Mouse (Mus musculus): ENCODE data around the gene Fxyd3. TPM values are rescaled to one million over a fixed set of nuclear protein-coding genes. Genes with fewer than 3 reads are reported as not detected.

Gene Fxyd3
- polyA plus RNA-seq, 1 experiment from 2014 or later: 78.3 TPM

- no peak for DNase-seq (ENCODE audit: low spot score)
Observed at GRCm38 (mm10) chr7:31049846-31050281, 26.6 kb downstream of the Fxyd3 start.

- DNase-seq (ENCODE audit: low spot score): peak; percentile 35
Observed at GRCm38 (mm10) chr7:31049135-31049845, 27.2 kb downstream of the Fxyd3 start.

GRCm38 (mm10) chr7:31042431-31042910 is 34.0 kb downstream of the Fxyd3 start, which contains the start of gene Fxyd5:
Fxyd5 (minus strand) TSS chr7:31042481.
- no peak for DNase-seq (ENCODE audit: low spot score)

GRCm38 (mm10) chr7:31041662-31042315 is 34.7 kb downstream of the Fxyd3 start:
- DNase-seq (ENCODE audit: low spot score): peak; percentile 62

- no peak for DNase-seq (ENCODE audit: low spot score)
Observed at GRCm38 (mm10) chr7:31041023-31041407, 35.5 kb downstream of the Fxyd3 start.

GRCm38 (mm10) chr7:31040281-31041022 is 36.1 kb downstream of the Fxyd3 start:
- peak; percentile 47 for DNase-seq (ENCODE audit: low spot score)

- no peak for DNase-seq (ENCODE audit: low spot score)
Observed at GRCm38 (mm10) chr7:31039011-31039410, 37.5 kb downstream of the Fxyd3 start.

GRCm38 (mm10) chr7:31037675-31038074 is 38.8 kb downstream of the Fxyd3 start:
- peak; percentile 65 for DNase-seq (ENCODE audit: low spot score)

GRCm38 (mm10) chr7:31036917-31037316 is 39.6 kb downstream of the Fxyd3 start:
- peak; percentile 54 for DNase-seq (ENCODE audit: low spot score)

- no peak for DNase-seq (ENCODE audit: low spot score)
Observed at GRCm38 (mm10) chr7:31035291-31035690, 41.2 kb downstream of the Fxyd3 start.

- peak; percentile 62 for DNase-seq (ENCODE audit: low spot score)
Observed at GRCm38 (mm10) chr7:31034789-31035188, 41.7 kb downstream of the Fxyd3 start.

- peak; percentile 83 for DNase-seq (ENCODE audit: low spot score)
Observed at GRCm38 (mm10) chr7:31033409-31034165, 42.9 kb downstream of the Fxyd3 start.

- no peak for DNase-seq (ENCODE audit: low spot score)
Observed at GRCm38 (mm10) chr7:31031731-31032130, 44.8 kb downstream of the Fxyd3 start.

GRCm38 (mm10) chr7:31030717-31031116 is 45.8 kb downstream of the Fxyd3 start:
- DNase-seq (ENCODE audit: low spot score): no peak

- no peak for DNase-seq (ENCODE audit: low spot score)
Observed at GRCm38 (mm10) chr7:31028609-31029008, 47.9 kb downstream of the Fxyd3 start.

Small RNA genes within 50 kb of the gene (microRNA-seq; reads per million reads assigned to microRNA genes)
- gene Mir7050 (ENCODE audit: borderline number of aligned reads): not detected

Other genes starting within 250 kb of the Fxyd3 start
- 0.10 TPM in 1 of 2 replicates, not detected in the other for gene Ffar3, start 220.5 kb downstream of the Fxyd3 start, polyA plus RNA-seq (2015; fragmentation: Nextera tagmentation; extraction: Ambion mirVana)
- not detected in 2 replicates for gene Ffar1, start 215.1 kb downstream of the Fxyd3 start, polyA plus RNA-seq (2015; fragmentation: Nextera tagmentation; extraction: Ambion mirVana)
- gene Cd22, start 196.4 kb downstream of the Fxyd3 start, polyA plus RNA-seq (2015; fragmentation: Nextera tagmentation; extraction: Ambion mirVana): 0.40 and 0.99 TPM in 2 replicates
- gene Mag, start 161.8 kb downstream of the Fxyd3 start, polyA plus RNA-seq (2015; fragmentation: Nextera tagmentation; extraction: Ambion mirVana): 0.42 and 0.46 TPM in 2 replicates
- 2.1 TPM in 2 replicates for gene Hamp2, start 152.0 kb downstream of the Fxyd3 start, polyA plus RNA-seq (2015; fragmentation: Nextera tagmentation; extraction: Ambion mirVana)
- 2.4 and 2.9 TPM in 2 replicates for gene Hamp, start 132.7 kb downstream of the Fxyd3 start, polyA plus RNA-seq (2015; fragmentation: Nextera tagmentation; extraction: Ambion mirVana)
- gene Usf2, start 119.9 kb downstream of the Fxyd3 start, polyA plus RNA-seq (2015; fragmentation: Nextera tagmentation; extraction: Ambion mirVana): 20.7 and 23.6 TPM in 2 replicates
- 12.7 and 13.8 TPM in 2 replicates for gene Lsr, start 103.2 kb downstream of the Fxyd3 start, polyA plus RNA-seq (2015; fragmentation: Nextera tagmentation; extraction: Ambion mirVana)
- 1.3 and 1.6 TPM in 2 replicates for gene Fam187b, start 102.9 kb downstream of the Fxyd3 start, polyA plus RNA-seq (2015; fragmentation: Nextera tagmentation; extraction: Ambion mirVana)
- gene Fxyd5, start 34.2 kb downstream of the Fxyd3 start, polyA plus RNA-seq (2015; fragmentation: Nextera tagmentation; extraction: Ambion mirVana): 113 and 125 TPM in 2 replicates
- 0.35 and 0.48 TPM in 2 replicates for gene Fxyd7, start 25.2 kb downstream of the Fxyd3 start, polyA plus RNA-seq (2015; fragmentation: Nextera tagmentation; extraction: Ambion mirVana)
- gene Fxyd1, start 19.5 kb downstream of the Fxyd3 start, polyA plus RNA-seq (2015; fragmentation: Nextera tagmentation; extraction: Ambion mirVana): 12.2 and 19.1 TPM in 2 replicates
- gene Lgi4, start 17.4 kb downstream of the Fxyd3 start, polyA plus RNA-seq (2015; fragmentation: Nextera tagmentation; extraction: Ambion mirVana): 0.04 and 0.14 TPM in 2 replicates
- 2.0 and 2.6 TPM in 2 replicates for gene Hpn, start 38.6 kb upstream of the Fxyd3 start, polyA plus RNA-seq (2015; fragmentation: Nextera tagmentation; extraction: Ambion mirVana)
- 2.8 and 2.9 TPM in 2 replicates for gene Scn1b, start 50.3 kb upstream of the Fxyd3 start, polyA plus RNA-seq (2015; fragmentation: Nextera tagmentation; extraction: Ambion mirVana)
- 76.8 and 79.0 TPM in 2 replicates for gene Gramd1a, start 79.2 kb upstream of the Fxyd3 start, polyA plus RNA-seq (2015; fragmentation: Nextera tagmentation; extraction: Ambion mirVana)
- gene Scgb2b2, start 213.8 kb upstream of the Fxyd3 start, polyA plus RNA-seq (2015; fragmentation: Nextera tagmentation; extraction: Ambion mirVana): not detected in 2 replicates
- gene Scgb1b2, start 215.1 kb upstream of the Fxyd3 start, polyA plus RNA-seq (2015; fragmentation: Nextera tagmentation; extraction: Ambion mirVana): not detected in 2 replicates